Mouse (Mus musculus): Measurements from ENCODE around the gene Bcas3.

GRCm38 (mm10) chr11:85359641-85360040 is 6.7 kb downstream of the Bcas3 start:
- no peak for TF ChIP-seq CTCF (IDR thresholded peaks at IDR 0.05)
- no peak for TF ChIP-seq EP300 (IDR thresholded peaks at IDR 0.05)
